Mouse (Mus musculus): ENCODE measurements at regions not wholly inside any gene's neighbourhood (a gene's known extent, or its start where the extent isn't known, plus 50 kb on each side); places are given as distances from the start of the nearest gene placed in this dataset.

DNA sequence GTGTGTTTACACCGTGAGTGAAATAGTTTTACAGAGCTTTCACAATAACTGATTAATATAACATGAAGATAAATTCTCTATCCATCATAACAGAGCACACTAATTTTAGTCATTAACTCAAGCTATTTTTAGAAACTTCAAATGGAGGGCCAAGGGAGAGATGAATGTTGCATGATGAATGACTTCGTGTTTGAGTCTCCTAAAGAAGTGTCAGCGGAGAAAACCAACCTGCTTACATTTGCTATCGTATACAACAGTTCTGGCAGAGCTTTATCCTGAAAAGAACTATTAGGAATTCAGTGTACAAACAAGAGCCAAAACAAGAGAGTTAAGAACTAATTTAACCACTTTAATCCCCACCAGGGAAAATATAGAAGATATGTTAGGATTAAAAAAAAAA is 526.9 kb downstream of the Zpld1 start:
- in situ Hi-C loops (cut with MboI, MseI), result no loop called here

DNA sequence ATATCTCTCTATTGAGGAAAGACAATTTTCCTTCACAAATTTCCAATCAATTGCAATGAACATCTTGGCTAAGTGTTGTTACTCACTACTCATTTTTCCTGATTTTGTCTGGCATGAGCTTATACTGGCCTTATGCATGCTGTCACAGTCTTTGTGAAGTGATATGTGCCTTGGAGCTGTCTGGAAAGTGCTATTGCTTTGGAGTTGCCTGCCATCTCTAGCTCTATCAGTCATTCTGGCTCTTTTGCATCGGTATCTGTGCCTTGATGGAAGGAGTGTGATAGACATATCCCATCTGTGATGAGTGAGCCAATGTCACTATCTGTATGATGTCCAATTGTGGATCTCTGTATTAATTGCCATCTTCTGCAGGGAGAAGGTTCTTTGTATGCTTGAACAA is 553.6 kb downstream of the Zpld1 start:
- in situ Hi-C loops (cut with MboI, MseI), result no loop called here

DNA sequence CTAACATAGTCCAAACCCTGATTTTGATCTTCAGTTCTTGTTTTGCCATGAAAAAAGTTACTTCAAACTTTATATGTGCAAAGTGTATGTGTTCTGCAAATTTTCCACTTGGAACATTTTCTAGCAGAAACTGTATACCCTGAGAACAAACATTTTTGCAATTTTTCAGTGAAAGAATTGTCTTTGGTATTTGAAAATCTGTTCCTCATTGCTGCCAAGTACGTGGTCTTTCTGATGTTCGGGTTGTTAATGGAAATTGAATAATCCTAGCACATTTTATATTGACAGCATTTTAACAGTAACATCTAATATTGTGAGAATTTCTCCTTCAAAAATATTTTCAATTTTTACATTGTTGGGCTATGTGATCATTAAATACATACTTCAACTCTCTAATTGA is 564.3 kb downstream of the Zpld1 start:
- in situ Hi-C loops (cut with MboI, MseI), result no loop called here

DNA sequence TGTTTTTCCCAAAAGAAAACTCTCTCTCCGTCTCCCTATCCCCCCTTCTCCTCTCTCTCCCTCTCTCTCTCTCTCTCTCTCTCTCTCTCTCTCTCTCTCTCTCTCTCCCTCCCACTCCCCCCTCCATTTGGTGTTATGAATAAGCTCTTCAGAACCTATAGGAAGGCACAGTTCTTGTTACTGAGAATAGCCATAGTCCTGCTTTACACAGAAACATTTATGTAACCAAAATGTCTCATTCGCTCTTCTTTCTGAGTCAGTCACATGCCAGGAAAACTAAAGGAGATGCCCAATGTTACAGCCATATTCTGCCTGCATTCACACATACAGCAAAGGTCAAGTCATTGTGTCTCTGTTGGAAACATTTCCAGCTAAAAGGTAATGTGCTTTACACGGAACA is 589.9 kb downstream of the Zpld1 start:
- in situ Hi-C loops (cut with MboI, MseI), result no loop called here

DNA sequence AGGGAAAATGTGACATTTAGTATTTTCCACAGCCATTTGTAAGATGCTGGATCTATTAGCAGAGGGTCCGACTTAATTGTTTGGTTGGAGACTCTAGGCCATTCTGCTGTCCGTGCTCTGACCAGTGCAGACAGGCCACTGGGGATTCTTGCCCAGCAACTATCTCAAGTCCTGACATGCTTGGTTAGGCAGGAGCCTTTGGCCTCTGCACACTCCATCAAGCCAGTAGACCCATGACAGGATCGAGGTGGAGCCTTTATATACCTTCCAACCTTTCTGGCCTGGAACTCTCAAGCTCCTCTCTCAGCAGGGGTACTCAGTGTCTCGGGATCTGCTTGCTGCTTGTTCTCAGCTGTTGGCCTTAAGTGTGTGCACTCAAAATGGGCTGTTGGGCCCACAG is 615.0 kb downstream of the Zpld1 start:
- in situ Hi-C loops (cut with MboI, MseI), result loop anchor here in 1 of 2 experiments (10.0 kb wide), 1 partner anchor 1648 kb away; no protein-coding TSS in a partner anchor

DNA sequence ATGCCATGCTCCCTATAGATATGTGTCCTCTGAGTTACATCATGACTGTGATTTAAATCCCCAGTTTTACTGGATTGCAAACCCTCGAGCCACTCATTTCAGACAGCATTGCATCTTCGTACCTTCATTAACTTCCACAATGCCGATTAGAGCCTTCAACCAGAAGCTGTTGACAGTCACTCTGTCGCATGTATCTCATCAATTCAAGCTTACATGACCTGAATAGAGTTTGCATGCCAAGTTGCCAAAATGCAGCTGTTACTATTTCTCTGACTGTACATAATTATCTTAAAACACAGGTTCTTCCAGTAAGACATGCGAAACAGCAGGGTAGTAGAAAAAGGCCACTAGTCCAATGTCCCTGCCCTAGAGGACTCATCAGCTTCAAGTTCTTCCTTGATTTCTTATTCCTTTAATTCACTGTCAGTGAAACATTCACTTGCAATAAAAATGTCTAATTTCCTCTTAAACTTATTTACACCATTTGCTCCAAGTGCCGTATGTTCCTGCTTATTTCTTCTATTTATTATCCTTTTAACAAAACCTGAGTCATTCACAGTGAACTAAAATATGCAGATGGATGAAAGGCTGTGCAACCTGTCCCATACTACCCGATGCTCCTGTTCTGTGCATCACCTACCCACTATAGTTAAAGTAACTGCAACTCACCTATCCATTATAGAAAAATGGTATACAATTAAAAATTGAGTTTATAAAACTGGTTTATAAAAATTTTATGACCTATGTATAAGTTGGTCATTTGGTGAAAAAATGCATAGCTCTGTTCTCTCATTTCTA is 648.9 kb downstream of the Zpld1 start:
- in situ Hi-C loops (cut with MboI, MseI), result no loop called here

DNA sequence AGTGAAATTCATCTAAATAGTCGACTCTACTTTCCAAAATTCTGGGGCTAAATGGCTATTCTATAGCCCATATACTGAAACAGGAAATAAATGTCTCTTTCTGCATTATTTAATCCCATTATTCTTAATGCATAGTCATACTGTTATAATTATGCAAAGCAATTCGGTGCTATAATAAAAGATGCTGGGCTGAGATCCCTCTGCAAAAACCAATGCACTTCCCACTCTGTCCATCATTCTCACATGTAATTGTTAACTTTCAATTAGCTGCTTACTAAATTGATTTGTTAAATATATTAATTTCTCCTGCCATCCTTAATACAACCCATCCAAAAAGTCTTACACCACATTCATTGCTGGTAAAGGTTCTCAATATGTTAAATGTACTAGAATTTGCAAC is 650.0 kb downstream of the Zpld1 start:
- in situ Hi-C loops (cut with MboI, MseI), result no loop called here

DNA sequence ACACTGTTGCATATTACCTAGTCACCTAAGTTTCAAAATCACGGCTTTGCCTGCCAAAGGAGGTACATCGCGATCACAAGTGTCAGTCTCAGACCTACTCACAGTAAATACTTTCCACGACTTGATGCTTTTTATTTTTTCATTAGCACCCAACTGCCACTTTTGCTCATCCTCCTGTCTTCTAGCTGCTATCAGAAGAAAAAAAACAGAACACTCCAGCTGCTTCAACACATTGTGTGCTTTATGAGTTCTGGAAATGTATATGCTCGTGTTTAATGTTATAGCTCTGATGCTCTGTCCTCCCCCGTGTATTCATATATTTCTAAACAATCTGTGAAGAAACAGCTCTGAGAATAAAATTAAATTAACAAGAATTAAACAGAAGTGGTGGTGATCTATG is 651.5 kb downstream of the Zpld1 start:
- in situ Hi-C loops (cut with MboI, MseI), result no loop called here

DNA sequence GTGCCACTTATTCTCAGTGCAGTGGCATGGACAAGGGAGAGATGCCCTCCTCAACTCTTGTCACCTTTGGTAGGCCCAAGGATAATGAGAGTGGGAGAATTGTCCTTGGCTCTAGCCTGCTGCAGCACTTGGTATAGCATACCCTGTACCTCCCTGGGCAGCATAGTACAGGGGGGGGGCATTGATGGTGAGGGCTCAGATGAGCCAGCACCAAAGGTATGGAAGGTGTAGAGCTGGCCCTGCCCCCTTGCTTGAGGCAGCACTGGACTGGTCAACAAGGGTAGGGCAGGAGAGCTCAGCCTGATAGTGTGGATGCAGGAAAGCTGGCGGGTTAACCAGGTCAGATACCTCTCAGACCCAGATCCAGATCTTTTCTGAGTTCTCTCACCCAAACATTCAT is 668.6 kb downstream of the Zpld1 start:
- in situ Hi-C loops (cut with MboI, MseI), result no loop called here

DNA sequence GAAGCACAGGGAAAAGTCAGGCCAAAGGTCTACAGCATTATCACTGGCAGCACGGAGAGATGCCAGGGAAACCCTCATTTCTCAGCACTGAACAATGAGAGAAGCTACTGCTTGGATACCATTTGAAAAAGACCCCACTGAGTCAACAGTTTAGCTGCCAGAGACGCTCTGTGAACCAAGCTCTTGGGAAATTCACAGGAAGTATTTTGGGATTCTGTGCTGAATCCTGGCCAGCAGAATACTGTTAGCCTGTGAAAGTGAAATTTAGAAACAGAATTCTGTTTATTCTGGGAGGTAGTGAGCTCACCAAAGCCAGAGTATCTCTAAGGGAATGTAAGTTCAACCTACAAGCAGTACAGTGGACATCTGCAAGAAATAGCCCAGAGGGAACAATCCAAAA is 705.1 kb downstream of the Zpld1 start:
- in situ Hi-C loops (cut with MboI, MseI), result no loop called here

All from T-helper 17 cell (primary cell).